Mouse (Mus musculus) C3H10T1/2 (cell line): ENCODE data around the gene Ganab. TPM values are rescaled to one million over a fixed set of nuclear protein-coding genes. Genes with fewer than 3 reads are reported as not detected.

Source experiments
- polyA plus RNA-seq, 2 experiments: library from polyadenylated mRNA; unstranded; fragments of >200 nt; fragmentation: generic; extraction: Trizol; gene quantifications; one replicate each; pipeline ENCODE4 v1.2.1; 2012; ENCODE audit warnings: missing spikeins in 2 of 2

Ganab gene
- polyA plus RNA-seq, result 100 to 1,000 TPM in 1 of 2 experiments, 10 to 100 TPM in 1; 43.4 to 137 TPM

DNA sequence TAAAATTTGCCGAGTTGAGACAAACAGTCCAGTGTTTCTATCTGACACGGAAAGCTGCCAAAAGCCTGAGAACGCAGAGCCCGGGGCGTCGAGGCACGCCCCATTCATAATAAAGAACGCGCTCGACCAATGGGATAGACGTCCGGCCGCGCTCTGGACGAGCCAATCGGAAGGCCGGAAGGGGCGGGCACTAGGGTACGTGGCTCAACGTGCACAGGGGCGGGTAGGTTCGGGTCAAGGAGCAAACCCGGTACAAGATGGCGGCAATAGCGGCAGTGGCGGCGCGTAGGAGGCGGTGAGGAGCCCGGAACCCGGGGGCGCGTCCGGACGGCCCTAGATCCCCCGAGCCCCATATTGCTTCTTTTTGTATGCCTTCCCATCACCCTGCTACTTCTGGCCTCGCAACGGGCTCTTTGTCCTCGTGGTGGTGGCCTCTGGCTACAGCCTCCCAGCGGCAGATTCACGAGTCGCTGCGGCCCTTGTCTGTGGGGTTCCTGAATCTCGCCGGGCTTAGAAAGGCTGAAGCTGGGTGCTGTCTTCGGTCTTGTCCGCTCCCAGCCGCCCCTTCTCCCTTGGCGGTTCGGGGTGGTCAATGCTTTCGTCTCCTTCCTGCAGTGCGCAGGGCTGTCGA, at the start of gene Ganab:
Gene Ganab (plus strand): TSS at position 207 of the 631 bp plus-strand sequence.

DNA sequence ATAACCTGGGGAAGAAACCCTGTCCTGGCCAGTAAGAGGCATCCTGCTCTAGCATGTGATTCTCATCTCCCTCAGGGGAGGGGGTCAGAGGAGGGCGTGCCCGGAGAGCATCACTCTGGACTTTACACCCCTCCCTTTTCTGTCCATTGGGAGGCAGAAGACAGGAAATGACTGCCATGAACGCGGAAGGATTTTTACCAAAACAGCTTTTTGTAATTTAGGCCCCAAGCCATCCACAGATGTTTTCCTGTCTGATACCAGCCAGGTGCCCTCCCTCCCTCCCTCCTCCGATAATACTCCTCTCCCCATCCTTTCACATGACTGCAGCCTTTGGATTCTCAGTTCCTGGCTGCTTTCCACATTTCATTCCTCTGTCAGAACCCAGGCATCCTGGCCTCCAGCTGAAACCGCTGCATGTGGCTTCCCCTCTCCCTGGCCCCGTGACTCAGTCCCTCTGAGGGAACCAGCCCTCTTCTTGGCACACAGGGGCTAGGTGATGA, 47.4 kb upstream of the Ganab start, which contains the start of gene Lrrn4cl:
Gene Lrrn4cl (plus strand): TSS at position 367 of the 500 bp plus-strand sequence.

DNA sequence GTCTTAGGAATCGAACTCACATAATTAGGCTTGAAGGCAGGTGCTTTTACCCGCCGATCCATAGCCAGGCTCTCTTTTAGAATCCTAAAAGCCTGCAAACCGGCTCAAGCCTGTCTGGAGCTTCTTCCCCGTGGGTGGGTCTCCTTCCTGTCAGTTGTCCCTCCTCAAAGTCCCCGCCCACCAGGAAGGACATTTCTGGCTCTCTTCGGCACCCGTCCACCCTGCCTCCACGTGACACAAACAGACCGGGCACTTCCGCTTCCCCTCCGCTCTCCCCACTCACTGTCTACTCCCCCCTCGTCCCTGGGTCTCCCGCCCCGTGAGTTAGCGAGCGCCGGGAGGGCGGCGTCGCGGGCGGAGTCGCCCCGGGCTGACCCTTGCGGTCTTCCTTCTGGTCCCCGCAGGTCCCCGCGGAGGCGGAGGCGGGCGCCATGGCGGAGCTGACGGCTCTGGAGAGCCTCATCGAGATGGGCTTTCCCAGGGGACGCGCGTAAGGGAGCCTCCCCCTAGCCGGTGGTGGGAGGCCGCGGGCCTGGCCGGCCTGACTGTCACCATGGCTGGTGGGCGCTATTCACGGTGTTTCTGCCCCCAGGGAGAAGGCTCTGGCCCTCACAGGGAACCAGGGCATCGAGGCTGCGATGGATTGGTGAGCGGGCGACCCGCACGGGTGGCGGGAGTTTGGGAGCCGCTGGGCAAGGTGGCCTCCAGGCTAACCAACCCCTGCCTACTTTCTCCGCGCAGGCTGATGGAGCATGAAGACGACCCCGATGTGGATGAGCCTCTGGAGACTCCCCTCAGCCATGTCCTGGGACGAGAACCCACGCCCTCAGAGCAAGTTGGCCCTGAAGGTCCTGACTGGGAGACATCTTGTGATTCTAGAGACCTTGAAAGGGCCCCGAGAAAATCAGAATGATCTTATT, 26.3 kb upstream of the Ganab start, which contains the start of gene Ubxn1:
Gene Ubxn1 (plus strand): TSS at position 230 of the 920 bp plus-strand sequence.

DNA sequence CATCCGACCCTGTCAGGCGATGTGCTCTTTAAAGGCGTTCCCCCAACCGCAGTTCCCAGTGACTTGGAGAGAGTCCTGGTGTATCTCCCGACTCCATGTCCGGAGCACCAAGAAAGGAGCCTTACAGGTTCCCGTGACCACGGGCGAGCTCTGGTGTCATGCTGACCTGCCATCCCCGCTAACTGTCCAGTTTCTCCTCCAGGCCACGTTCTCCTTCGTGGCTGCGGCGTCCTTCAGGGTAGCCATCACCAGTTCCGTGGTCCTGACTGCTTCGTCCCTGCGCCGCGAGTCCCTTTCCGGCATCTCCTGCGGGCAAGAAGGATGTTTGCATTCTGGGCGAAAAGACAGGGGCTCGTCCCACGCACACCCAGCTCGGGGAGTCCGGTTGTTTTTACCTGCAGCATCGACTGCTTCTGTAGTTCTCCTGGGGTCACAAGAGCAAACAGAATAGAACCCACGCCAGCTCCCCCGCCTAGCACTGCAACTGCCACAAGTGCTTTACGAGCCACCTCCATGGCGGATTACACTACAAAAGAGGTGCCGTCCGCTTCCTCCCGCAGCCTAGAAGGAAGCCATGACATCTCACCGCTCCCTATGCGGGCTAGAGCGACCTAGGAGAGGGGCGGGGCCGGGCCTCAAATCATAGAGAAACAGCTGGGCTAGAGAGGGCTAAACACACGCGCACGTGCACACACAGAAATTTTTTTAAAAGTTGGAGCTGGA, 17.4 kb upstream of the Ganab start, which contains the start of gene Uqcc3:
Gene Uqcc3 (minus strand): TSS at position 613 of the 723 bp plus-strand sequence.

DNA sequence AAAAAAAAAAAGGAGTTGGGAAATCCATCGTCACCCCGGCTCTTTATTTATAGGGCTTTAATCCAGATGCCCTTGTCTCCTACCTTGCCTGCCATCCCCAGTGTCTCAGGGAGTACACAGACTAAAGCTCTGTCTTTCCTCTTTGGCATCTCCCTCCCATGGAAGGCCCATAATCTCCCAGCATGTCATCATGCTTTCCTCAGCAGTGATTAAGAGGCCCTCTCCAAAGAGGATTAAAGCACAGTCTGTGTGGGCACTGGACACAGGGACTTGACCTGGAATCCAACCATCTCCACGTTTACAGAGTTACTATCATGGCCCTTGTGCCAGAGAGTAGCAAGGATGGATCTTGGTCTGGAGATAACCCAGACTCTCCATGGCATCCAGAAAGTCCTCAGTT, 14.3 kb upstream of the Ganab start, which contains the start of the genes Lbhd1 and Gm49403:
Gene Lbhd1 (plus strand): TSS at position 117 of the 400 bp plus-strand sequence.
Gene Gm49403 (plus strand): TSS at position 315 of the 400 bp plus-strand sequence.

DNA sequence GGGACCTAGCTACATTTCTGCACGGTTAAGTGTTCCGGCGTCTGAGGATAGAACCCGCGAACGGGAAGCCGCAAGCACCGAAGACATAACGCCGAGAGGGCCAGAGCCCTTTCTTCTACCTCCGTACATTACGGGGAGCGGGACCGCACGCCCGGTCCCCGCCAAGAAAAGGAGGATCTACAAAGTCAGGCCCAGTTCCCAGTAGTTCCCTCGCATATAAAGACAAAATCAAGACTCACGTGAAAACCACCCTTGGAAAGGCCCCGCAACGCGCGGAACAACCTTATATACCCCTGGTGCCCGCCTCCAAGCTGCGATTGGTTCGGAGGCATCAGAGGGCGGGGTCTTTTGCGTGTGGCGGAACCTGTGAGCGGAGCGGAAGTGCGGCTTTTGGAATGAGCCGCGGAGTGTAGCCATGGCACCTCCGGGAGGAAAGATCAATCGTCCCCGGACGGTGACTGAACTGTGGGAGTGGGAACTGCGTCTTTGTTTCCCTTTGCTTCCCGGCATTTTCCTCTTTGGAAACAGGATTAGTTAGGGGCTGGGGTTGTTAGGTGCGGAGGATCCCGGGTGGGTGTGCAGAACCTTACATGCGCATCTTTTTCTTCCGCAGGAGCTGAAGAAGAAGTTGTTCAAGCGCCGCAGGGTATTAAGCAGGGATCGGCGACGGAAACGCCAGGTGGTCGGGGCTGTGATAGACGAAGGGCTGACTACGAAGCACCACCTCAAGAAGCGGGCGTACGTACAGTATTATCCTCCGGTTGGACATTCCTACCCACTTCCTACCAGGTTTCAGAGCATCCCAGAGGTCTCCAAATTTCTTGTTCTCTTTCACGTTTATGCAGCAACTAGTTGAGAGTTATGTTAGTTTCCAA, 9.1 kb upstream of the Ganab start, which contains the start of the genes 1810009A15Rik and Gm49416:
Gene 1810009A15Rik (plus strand): TSS at position 343 of the 875 bp plus-strand sequence.
Gene Gm49416 (plus strand): TSS at position 416 of the 875 bp plus-strand sequence.

DNA sequence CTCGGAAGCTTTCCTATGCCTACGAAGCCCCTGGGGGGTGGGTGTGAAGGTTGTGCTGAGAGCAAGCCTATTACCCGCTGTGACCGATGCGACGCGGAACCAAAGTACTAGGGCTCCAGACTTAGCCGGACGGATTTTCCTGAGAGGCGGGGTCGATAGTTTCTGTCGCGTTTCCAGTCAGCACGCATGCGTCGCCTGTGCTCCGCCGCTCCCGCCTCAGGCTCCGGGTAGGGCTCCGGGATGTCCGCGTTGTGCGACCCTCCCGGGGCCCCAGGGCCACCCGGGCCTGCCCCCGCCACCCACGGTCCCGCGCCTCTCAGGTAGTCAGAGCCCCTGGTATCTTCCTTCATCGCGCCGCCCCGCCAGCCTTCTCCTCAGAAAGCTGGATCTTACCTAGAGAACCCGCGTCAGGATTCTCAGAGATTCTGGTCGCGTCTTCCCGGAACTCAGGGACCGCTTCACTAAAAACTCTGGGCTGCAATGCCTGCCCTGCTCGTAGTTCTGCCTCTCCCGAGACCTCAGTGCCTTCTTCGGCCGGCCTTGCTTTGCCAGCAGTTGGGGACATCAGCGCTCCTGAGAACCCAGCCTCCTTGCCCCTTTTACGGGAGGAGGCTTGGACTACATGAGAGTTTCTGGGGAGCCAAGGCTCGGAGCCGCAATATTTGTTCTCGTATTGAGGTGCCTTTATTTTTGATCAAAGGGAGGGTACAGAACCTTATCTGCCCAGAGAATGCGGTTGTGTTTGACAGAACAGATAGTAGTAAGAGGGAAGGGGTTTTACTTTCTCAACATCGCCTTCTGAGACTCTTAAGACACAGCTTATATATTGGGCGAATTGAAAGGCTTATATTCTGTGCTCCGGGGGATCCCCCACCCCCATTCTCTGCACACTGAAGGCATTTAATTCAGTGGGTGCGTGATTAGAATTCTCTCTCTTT, 4.8 kb upstream of the Ganab start, which contains the start of gene Ints5:
Gene Ints5 (plus strand): TSS at position 177 of the 938 bp plus-strand sequence.

DNA sequence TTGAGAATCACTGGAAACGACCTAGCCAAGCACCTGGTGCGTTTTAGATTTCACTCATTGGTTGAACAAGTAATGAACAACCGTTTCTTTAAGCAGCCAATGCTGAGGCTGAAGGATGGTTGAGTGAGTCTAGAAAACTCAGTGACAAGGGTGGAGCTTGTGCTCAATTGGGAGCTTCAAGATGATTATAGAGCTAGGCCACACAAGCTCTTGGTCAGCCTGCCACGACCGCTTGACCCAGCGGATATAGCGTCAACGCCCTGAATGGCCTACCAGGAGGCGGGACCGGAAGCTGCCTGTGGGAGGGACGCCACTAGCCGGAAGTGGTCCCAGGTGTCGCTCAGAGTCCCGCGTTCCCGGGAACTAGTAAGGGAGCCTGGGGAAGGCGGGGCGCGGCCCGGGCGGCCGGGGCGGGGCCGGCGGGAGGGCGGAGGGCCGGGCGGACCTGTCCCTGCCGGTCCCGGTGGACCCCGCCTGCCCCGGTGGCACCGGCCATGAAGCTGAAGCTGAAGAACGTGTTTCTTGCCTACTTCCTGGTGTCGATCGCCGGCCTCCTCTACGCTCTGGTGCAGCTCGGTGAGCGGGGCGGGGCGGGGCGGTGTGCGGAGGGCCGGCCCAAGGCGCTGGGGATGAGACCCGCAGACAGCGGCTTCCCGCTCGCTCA, 22.3 kb downstream of the Ganab start, which contains the start of gene B3gat3:
Gene B3gat3 (plus strand): TSS at position 302 of the 664 bp plus-strand sequence.

DNA sequence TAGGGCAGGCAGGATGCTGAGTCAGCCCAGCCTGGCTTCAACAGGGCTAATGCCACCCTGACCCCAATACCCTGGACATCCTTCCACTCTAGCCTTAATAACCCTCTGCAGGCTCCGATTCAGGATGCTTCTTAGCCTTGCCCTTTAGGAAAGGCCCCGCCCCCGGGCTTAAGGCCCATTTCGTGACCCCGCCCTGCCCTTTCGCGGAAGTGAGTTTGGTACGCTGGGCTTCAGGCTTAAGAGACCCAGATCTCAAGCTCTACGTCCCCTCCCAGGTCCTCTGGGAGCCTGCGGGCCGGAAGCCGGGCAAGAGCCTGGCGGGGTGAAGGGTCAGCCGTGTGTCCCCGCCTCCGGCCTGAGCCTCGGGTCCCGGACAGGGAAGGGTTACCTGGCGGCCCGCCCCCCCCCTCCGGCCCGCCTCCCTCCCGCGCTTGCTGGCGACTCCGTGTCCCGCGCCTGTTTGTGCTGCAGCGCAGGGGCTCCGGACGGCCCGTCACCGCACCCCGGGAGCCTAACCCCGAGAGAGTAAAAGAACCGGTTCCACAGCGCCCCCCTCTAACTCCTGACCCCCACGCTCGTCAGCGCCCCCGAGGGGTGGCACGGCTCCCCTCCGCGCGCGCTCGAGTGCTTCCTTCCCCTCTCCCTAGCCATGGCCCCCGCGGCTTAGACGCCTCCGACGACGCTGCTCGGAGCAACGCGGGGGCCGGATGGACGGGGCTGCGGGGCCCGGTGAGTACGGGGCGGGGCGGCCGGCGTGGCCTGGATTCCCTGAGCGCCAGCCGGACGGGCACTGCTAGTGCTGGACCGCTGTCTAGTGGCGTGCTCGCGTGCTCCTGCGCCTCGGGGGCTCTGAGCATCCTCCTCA, 31.6 kb downstream of the Ganab start, which contains the start of the genes Rom1 and Eml3:
Gene Rom1 (minus strand): TSS at position 133 of the 865 bp plus-strand sequence.
Gene Eml3 (plus strand): TSS at position 329 of the 865 bp plus-strand sequence.

DNA sequence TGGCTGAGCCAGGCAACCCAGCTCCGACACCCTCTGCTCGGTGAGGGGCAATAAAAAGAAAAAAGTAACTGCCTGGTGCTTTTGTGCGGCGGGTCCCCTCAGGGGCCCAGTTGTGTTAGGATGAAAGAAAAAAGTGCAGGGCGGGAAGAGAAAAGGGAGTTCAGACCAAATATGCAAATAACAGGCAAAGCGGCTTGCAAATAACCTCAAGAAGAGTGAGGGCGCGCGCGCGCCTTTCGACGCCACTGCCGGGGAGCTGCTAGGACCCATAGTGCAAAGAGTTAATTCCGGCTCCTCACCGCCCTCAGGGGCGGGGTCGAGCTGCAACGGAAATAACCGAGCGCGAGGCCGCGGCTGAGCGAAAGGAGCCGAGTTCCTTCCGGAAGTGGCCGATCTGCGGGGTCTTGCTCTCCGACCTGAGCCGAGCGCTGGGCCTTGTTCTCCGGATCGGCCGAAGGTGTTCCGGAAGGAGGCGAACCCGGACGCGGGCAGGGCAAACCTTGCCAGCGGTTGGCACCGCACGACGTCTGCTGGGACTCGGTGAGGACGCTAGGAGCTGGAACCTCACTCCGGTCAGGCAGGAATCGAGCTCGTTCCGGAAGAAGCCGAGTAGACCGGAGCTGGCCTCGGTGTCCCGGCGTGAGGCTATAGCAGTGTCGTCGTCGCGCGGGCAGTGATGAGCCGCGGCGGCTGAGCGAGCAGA, 43.8 kb downstream of the Ganab start, which contains the start of gene Mta2:
Gene Mta2 (plus strand): TSS at position 361 of the 703 bp plus-strand sequence.

DNA sequence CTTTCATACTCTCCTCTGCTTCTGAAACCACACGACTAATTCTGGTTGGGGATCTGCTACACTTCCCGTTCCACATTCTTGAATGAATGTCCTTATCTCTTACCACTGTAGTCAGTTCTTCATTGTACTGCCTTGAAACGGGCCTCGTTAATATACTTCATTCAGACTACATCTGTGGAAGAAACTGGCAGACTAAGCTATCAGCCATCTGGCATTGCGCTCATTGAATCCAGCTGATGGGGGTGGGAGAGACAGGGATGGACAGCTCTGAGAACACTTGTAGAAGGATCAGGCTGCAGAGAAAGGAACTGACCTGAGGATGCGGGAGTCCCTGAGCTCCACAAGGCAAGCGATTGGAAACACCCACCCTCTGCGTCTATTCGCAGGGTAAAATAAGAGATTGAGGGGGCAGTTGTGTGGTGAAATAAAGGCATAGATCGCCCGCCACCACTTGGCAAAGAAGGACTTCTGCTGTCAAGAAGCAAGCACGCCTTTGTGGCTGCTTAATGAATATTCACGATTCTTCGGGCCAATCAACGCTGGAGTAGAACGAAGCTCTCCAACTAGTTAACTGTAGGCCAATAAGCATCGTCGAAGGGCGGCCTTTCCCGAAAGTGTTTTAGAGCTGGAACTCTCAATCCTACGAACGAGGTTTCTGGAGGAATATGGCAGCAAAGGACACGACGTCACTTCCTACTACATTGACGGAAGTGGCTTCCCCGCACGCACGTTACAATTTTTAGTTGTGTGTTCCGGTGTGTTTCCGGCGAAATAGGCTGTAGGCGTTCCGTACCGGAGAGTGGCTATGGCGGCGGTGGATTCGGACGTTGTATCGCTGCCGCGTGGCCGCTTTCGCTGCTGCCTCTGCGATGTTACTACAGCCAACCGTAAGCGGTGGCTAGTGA, 55.5 kb downstream of the Ganab start, which contains the start of gene Tut1:
Gene Tut1 (plus strand): TSS at position 713 of the 905 bp plus-strand sequence.

Other genes with a start within 250 kb of the Ganab start
- under 1 TPM; 0.01 to 0.09 TPM for gene Chrm1, start 234.3 kb upstream of the Ganab start, polyA plus RNA-seq
- 100 to 1,000 TPM; 109 to 260 TPM for gene Slc3a2, start 174.7 kb upstream of the Ganab start, polyA plus RNA-seq
- 100 to 1,000 TPM in 1 of 2 experiments, 10 to 100 TPM in 1; 60.8 to 195 TPM for gene Wdr74, start 162.2 kb upstream of the Ganab start, polyA plus RNA-seq
- gene 1700092M07Rik, start 157.4 kb upstream of the Ganab start, polyA plus RNA-seq, result 1 to 10 TPM; 1.5 to 1.8 TPM
- 100 to 1,000 TPM in 1 of 2 experiments, 10 to 100 TPM in 1; 33.2 to 112 TPM for gene Stx5a, start 156.7 kb upstream of the Ganab start, polyA plus RNA-seq
- gene Nxf1, start 141.0 kb upstream of the Ganab start, polyA plus RNA-seq, result 100 to 1,000 TPM in 1 of 2 experiments, 10 to 100 TPM in 1; 63.1 to 106 TPM
- 100 to 1,000 TPM; 211 to 253 TPM for gene Tmem223, start 127.1 kb upstream of the Ganab start, polyA plus RNA-seq
- 10 to 100 TPM; 43.2 to 61.1 TPM for gene Tmem179b, start 123.6 kb upstream of the Ganab start, polyA plus RNA-seq
- gene Taf6l, start 111.7 kb upstream of the Ganab start, polyA plus RNA-seq, result 10 to 100 TPM; 24.9 to 37.5 TPM
- gene Polr2g, start 99.5 kb upstream of the Ganab start, polyA plus RNA-seq, result 100 to 1,000 TPM; 100 to 147 TPM
- 1 to 10 TPM; 2.6 to 5.2 TPM for gene Zbtb3, start 95.5 kb upstream of the Ganab start, polyA plus RNA-seq
- gene Ttc9c, start 78.7 kb upstream of the Ganab start, polyA plus RNA-seq, result 10 to 100 TPM in 1 of 2 experiments, 1 to 10 TPM in 1; 1.9 to 14.9 TPM
- 10 to 100 TPM in 1 of 2 experiments, 1 to 10 TPM in 1; 7.6 to 49.9 TPM for gene Hnrnpul2, start 78.1 kb upstream of the Ganab start, polyA plus RNA-seq
- gene AC129217.1, start 68.3 kb upstream of the Ganab start, polyA plus RNA-seq, result 1 to 10 TPM in 1 of 2 experiments, under 1 TPM in 1; 0.19 to 1.1 TPM
- gene Bscl2, start 60.6 kb upstream of the Ganab start, polyA plus RNA-seq, result 10 to 100 TPM; 11.7 to 29.0 TPM
- gene Gng3, start 58.9 kb upstream of the Ganab start, polyA plus RNA-seq, result under 1 TPM; 0.04 to 0.41 TPM
- gene Lrrn4cl, start 47.3 kb upstream of the Ganab start, polyA plus RNA-seq, result 1 to 10 TPM in 1 of 2 experiments, under 1 TPM in 1; 0.08 to 7.0 TPM
- gene Ubxn1, start 26.6 kb upstream of the Ganab start, polyA plus RNA-seq, result 100 to 1,000 TPM; 240 to 270 TPM
- gene Uqcc3, start 17.1 kb upstream of the Ganab start, polyA plus RNA-seq, result 10 to 100 TPM; 63.8 to 97.9 TPM
- gene Lbhd1, start 14.3 kb upstream of the Ganab start, polyA plus RNA-seq, result 1 to 10 TPM; 3.4 to 3.7 TPM
- gene Gm49403, start 14.1 kb upstream of the Ganab start, polyA plus RNA-seq, result not detected
- gene 1810009A15Rik, start 9.2 kb upstream of the Ganab start, polyA plus RNA-seq, result 100 to 1,000 TPM in 1 of 2 experiments, 10 to 100 TPM in 1; 73.9 to 176 TPM
- under 1 TPM in 1 of 2 experiments, not detected in 1; 0.18 TPM for gene Gm49416, start 9.1 kb upstream of the Ganab start, polyA plus RNA-seq
- 10 to 100 TPM; 30.2 to 43.9 TPM for gene Ints5, start 5.1 kb upstream of the Ganab start, polyA plus RNA-seq
- gene B3gat3, start 22.3 kb downstream of the Ganab start, polyA plus RNA-seq, result 10 to 100 TPM; 56.0 to 67.8 TPM
- 10 to 100 TPM in 1 of 2 experiments, 1 to 10 TPM in 1; 5.9 to 12.1 TPM for gene Rom1, start 31.3 kb downstream of the Ganab start, polyA plus RNA-seq
- 10 to 100 TPM; 30.0 to 62.2 TPM for gene Eml3, start 31.5 kb downstream of the Ganab start, polyA plus RNA-seq
- gene Mta2, start 43.8 kb downstream of the Ganab start, polyA plus RNA-seq, result 10 to 100 TPM; 55.6 to 94.0 TPM
- 10 to 100 TPM; 16.0 to 17.5 TPM for gene Tut1, start 55.8 kb downstream of the Ganab start, polyA plus RNA-seq
- gene Eef1g, start 69.0 kb downstream of the Ganab start, polyA plus RNA-seq, result 1,000 to 10,000 TPM in 1 of 2 experiments, 100 to 1,000 TPM in 1; 710 to 2,782 TPM
- gene Ahnak, start 91.2 kb downstream of the Ganab start, polyA plus RNA-seq, result 100 to 1,000 TPM in 1 of 2 experiments, 10 to 100 TPM in 1; 26.0 to 103 TPM
- gene Scgb1a1, start 189.9 kb downstream of the Ganab start, polyA plus RNA-seq, result not detected
- 1 to 10 TPM; 3.0 to 6.1 TPM for gene Asrgl1, start 237.6 kb downstream of the Ganab start, polyA plus RNA-seq